Mouse (Mus musculus) C2C12 (cell line): ENCODE results near the gene Iqgap1. TPM values are rescaled to one million over a fixed set of nuclear protein-coding genes. Genes with fewer than 3 reads are reported as not detected.

Experiments used
- H3K27me3 ChIP-seq: one replicate; pipeline ENCODE4 v1.6.1; 2011; ENCODE audit not compliant: control insufficient read depth, insufficient read depth, insufficient read length
- H3K36me3 ChIP-seq: one replicate; pipeline ENCODE4 v1.6.1; 2011; ENCODE audit not compliant: control insufficient read depth, insufficient read depth
- H3K4me3 ChIP-seq: one replicate; pipeline ENCODE4 v1.5.1; 2011; ENCODE audit warnings: mild to moderate bottlenecking, control low read depth; ENCODE audit not compliant: poor library complexity, insufficient read depth, severe bottlenecking
- H3K79me2 ChIP-seq: one replicate; pipeline ENCODE4 v1.6.1; 2011; ENCODE audit not compliant: control insufficient read depth, insufficient read depth
- H3K79me3 ChIP-seq: one replicate; pipeline ENCODE4 v1.6.1; 2011; ENCODE audit warnings: low read depth, control low read depth
- H3ac ChIP-seq: one replicate; pipeline ENCODE3; 2011; ENCODE audit warnings: low read depth; ENCODE audit not compliant: control insufficient read depth, insufficient read length
- CEBPB ChIP-seq: IDR thresholded peaks from one replicate; pipeline ENCODE4 v1.6.1; 2011; ENCODE audit warnings: low read depth, mild to moderate bottlenecking, control low read depth, moderate library complexity
- CTCF ChIP-seq: IDR thresholded peaks from one replicate; pipeline ENCODE4 v1.5.1; 2011; ENCODE audit not compliant: control insufficient read depth, insufficient read depth, insufficient read length
- FOSL1 ChIP-seq: IDR thresholded peaks from one replicate; pipeline ENCODE4 v1.8.0; 2011; ENCODE audit warnings: mild to moderate bottlenecking, low read length; ENCODE audit not compliant: poor library complexity, insufficient read depth, severe bottlenecking
- MAX ChIP-seq: IDR thresholded peaks from one replicate; pipeline ENCODE4 v1.6.1; 2011; ENCODE audit warnings: mild to moderate bottlenecking, control low read depth
- MYOD1 ChIP-seq: IDR thresholded peaks from one replicate; pipeline ENCODE4 v1.6.1; 2011; ENCODE audit warnings: low read depth; ENCODE audit not compliant: control insufficient read depth, insufficient read length
- MYOG ChIP-seq: IDR thresholded peaks from one replicate; pipeline ENCODE4 v1.6.1; 2011; ENCODE audit not compliant: control insufficient read depth, insufficient read length; ENCODE audit errors: extremely low read depth
- USF1 ChIP-seq: IDR thresholded peaks from one replicate; pipeline ENCODE4 v1.6.1; 2011; ENCODE audit warnings: low read depth, mild to moderate bottlenecking, control low read depth, moderate library complexity
- polyA plus RNA-seq: library from polyadenylated mRNA; unstranded; fragments of >200 nt; fragmentation: generic; extraction: Trizol; gene quantifications from one replicate; pipeline ENCODE4 v1.2.1, GENCODE M21; 2012; ENCODE audit warnings: missing spikeins

Gene Iqgap1
- polyA plus RNA-seq, 1 experiment, result 82.7 TPM

GRCm38 (mm10) chr7:80696903-80697302, 128.9 kb downstream of the Iqgap1 start:
- Histone ChIP-seq H3ac (no peak overlapping the region), H3K27me3 (no peaks in the 10 kb centered on the region), H3K79me3 (no peaks in the 10 kb centered on the region), H3K79me2 (no peaks in the 10 kb centered on the region), H3K36me3 (no peaks in the 10 kb centered on the region), H3K4me3 (no peak overlapping the region)
- TF ChIP-seq FOSL1 (no peak), MAX (no peak), CEBPB (no peak), MYOD1 (no peak), CTCF (no peak), USF1 (no peak), MYOG (no peak)

- no peak overlapping the region for H3ac ChIP-seq
- H3K27me3 ChIP-seq, result no peaks in the 10 kb centered on the region
- TF ChIP-seq FOSL1 (no peak), USF1 (no peak), CEBPB (no peak), MYOD1 (no peak)
- no peaks in the 10 kb centered on the region for H3K79me3 ChIP-seq
- H3K4me3 ChIP-seq, result no peak overlapping the region
- no peaks in the 10 kb centered on the region for H3K79me2 ChIP-seq
- H3K36me3 ChIP-seq, result no peaks in the 10 kb centered on the region
These were observed 129.4 kb downstream of the Iqgap1 start for GRCm38 (mm10) chr7:80696334-80696733.

- Histone ChIP-seq H3K36me3 (no peaks in the 10 kb centered on the region), H3K4me3 (no peak overlapping the region), H3ac (no peak overlapping the region), H3K27me3 (no peaks in the 10 kb centered on the region), H3K79me3 (no peaks in the 10 kb centered on the region), H3K79me2 (peaks cover 8% of the 10 kb centered on the region)
- no peak for TF ChIP-seq MYOD1
- TF ChIP-seq CEBPB, result no peak
- no peak for TF ChIP-seq MYOG
These were observed 133.3 kb downstream of the Iqgap1 start for GRCm38 (mm10) chr7:80692472-80692871.

GRCm38 (mm10) chr7:80691131-80691530, 134.6 kb downstream of the Iqgap1 start:
- no peaks in the 10 kb centered on the region for H3K27me3 ChIP-seq
- peaks cover 11% of the 10 kb centered on the region for H3K79me3 ChIP-seq
- no peak overlapping the region for H3K4me3 ChIP-seq
- no peaks in the 10 kb centered on the region for H3K36me3 ChIP-seq
- peaks cover 21% of the 10 kb centered on the region for H3K79me2 ChIP-seq
- no peak for TF ChIP-seq MYOD1
- no peak for TF ChIP-seq CEBPB
- TF ChIP-seq MYOG, result no peak
- no peak for TF ChIP-seq FOSL1
- TF ChIP-seq CTCF, result no peak
- TF ChIP-seq MAX, result no peak
- no peak for TF ChIP-seq USF1
- no peak overlapping the region for H3ac ChIP-seq

GRCm38 (mm10) chr7:80689221-80689591, 136.6 kb downstream of the Iqgap1 start:
- Histone ChIP-seq H3K79me2 (peaks cover 40% of the 10 kb centered on the region), H3K27me3 (no peaks in the 10 kb centered on the region), H3K36me3 (no peaks in the 10 kb centered on the region), H3ac (no peak overlapping the region), H3K4me3 (peak overlapping the region; percentile 49), H3K79me3 (peaks cover 21% of the 10 kb centered on the region)
- TF ChIP-seq FOSL1 (no peak), MAX (no peak), CTCF (no peak), USF1 (no peak), MYOG (no peak), MYOD1 (no peak), CEBPB (no peak)

- peaks cover 46% of the 10 kb centered on the region for H3K79me2 ChIP-seq
- H3K27me3 ChIP-seq, result no peaks in the 10 kb centered on the region
- no peaks in the 10 kb centered on the region for H3K36me3 ChIP-seq
- H3ac ChIP-seq, result peak within 1 kb of the TSS; percentile 93
- H3K4me3 ChIP-seq, result peak within 1 kb of the TSS; percentile 49
- TF ChIP-seq MYOD1 (no peak), CTCF (peak; percentile 3), CEBPB (no peak), MAX (no peak)
- H3K79me3 ChIP-seq, result peaks cover 23% of the 10 kb centered on the region
These were observed 137.1 kb downstream of the Iqgap1 start, which contains the start of gene Crtc3 for GRCm38 (mm10) chr7:80688556-80689220. TSS of gene Crtc3 (minus strand) at chr7:80688877.
